Mouse (Mus musculus) myocyte (in vitro differentiated cells): ENCODE data around the gene Trak1.

Experiments used
- CEBPB ChIP-seq: IDR thresholded peaks from 2 replicates; pipeline ENCODE4 v1.6.1; 2011; ENCODE audit warnings: mild to moderate bottlenecking, moderate library complexity; ENCODE audit not compliant: poor library complexity, insufficient read depth, severe bottlenecking
- POLR2A ChIP-seq: IDR thresholded peaks from one replicate; pipeline ENCODE4 v1.6.1; 2011; ENCODE audit warnings: low read depth, mild to moderate bottlenecking, control low read depth, moderate library complexity; ENCODE audit not compliant: insufficient read length
- POLR2AphosphoS2 ChIP-seq: IDR thresholded peaks from one replicate; pipeline ENCODE4 v1.6.1; 2011; ENCODE audit warnings: low read depth, control low read depth; ENCODE audit not compliant: insufficient read length
- SRF ChIP-seq: IDR thresholded peaks from one replicate; pipeline ENCODE4 v1.6.1; 2011; ENCODE audit warnings: low read depth; ENCODE audit not compliant: control insufficient read depth, insufficient read length
- TCF12 ChIP-seq: IDR thresholded peaks from one replicate; pipeline ENCODE4 v1.6.1; 2011; ENCODE audit warnings: mild to moderate bottlenecking, control low read depth; ENCODE audit not compliant: poor library complexity, insufficient read depth, severe bottlenecking

DNA sequence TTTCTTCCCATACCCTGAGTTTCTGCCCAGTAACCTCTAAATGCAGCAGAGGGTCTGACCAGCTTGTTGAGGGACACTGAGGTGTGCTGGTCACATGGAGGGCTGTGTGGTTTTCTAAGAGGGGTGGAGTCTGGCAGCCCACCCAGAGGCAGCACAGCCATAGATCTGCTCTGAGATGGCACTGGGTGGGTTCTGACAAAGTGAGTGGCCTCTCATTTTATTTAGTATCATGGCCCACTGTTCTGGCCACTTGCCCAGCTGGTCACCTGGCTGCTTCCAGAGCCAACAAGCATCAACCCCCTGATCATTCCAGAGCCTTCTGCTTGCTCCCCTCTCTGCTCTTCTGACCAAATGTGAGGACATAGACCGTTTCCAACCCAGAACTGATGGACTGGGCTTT is 144.8 kb downstream of the Trak1 start:
- TF ChIP-seq POLR2A: no peak
- TF ChIP-seq TCF12: no peak
- no peak for TF ChIP-seq CEBPB
- no peak for TF ChIP-seq POLR2AphosphoS2
- TF ChIP-seq SRF: no peak
